Mouse (Mus musculus) CD8-positive naive resting alpha-beta T cell, adult 57 days (primary cell): ENCODE measurements around the gene Tpbpb. TPM values are rescaled to one million over a fixed set of nuclear protein-coding genes. Genes with fewer than 3 reads are reported as not detected.

Experiments used
- total RNA-seq: library from RNA; stranded (reverse); gene quantifications from one replicate; pipeline ENCODE4 v1.2.4, GENCODE M21; 2023

Gene Tpbpb
- total RNA-seq: not detected

GRCm38 (mm10) chr13:60904780-60905179 lies at the start of gene Tpbpb:
TSS of gene Tpbpb (minus strand) at chr13:60904880.

GRCm38 (mm10) chr13:60941884-60942283 lies 37.2 kb upstream of the Tpbpb start, which contains the start of gene Tpbpa:
TSS of gene Tpbpa (minus strand) at chr13:60941984.

GRCm38 (mm10) chr13:60936500-60936901 lies 31.8 kb upstream of the Tpbpb start, which contains the start of the genes Gm49391 and Ctla2a:
TSS of gene Gm49391 (minus strand) at chr13:60936571.
TSS of gene Ctla2a (minus strand) at chr13:60936625.

GRCm38 (mm10) chr13:60935490-60935889 lies 30.8 kb upstream of the Tpbpb start, which contains the start of gene Gm49393:
TSS of gene Gm49393 (minus strand) at chr13:60935590.

GRCm38 (mm10) chr13:60897328-60897727 lies 7.4 kb downstream of the Tpbpb start, which contains the start of gene Ctla2b:
TSS of gene Ctla2b (minus strand) at chr13:60897447.

GRCm38 (mm10) chr13:60896794-60897193 lies 7.9 kb downstream of the Tpbpb start, which contains the start of gene Gm49392:
TSS of gene Gm49392 (minus strand) at chr13:60896894.

GRCm38 (mm10) chr13:60864281-60864680 lies 40.4 kb downstream of the Tpbpb start, which contains the start of gene 4930486L24Rik:
TSS of gene 4930486L24Rik (minus strand) at chr13:60864475.

Other genes with a start within 250 kb of the Tpbpb start
- gene BC051665, start 118.5 kb downstream of the Tpbpb start, total RNA-seq: not detected
- not detected for gene Ctsll3, start 102.0 kb downstream of the Tpbpb start, total RNA-seq
- 14.3 TPM for gene 4930486L24Rik, start 40.4 kb downstream of the Tpbpb start, total RNA-seq
- not detected for gene Gm49392, start 8.0 kb downstream of the Tpbpb start, total RNA-seq
- gene Ctla2b, start 7.4 kb downstream of the Tpbpb start, total RNA-seq: 13.8 TPM
- gene Gm49393, start 30.7 kb upstream of the Tpbpb start, total RNA-seq: not detected
- not detected for gene Gm49391, start 31.7 kb upstream of the Tpbpb start, total RNA-seq
- gene Ctla2a, start 31.7 kb upstream of the Tpbpb start, total RNA-seq: 65.3 TPM
- not detected for gene Tpbpa, start 37.1 kb upstream of the Tpbpb start, total RNA-seq
- not detected for gene Ctsj, start 101.1 kb upstream of the Tpbpb start, total RNA-seq
- gene Ctsq, start 135.8 kb upstream of the Tpbpb start, total RNA-seq: not detected